Mouse (Mus musculus): ENCODE measurements around the gene Cnn3. TPM values are rescaled to one million over a fixed set of nuclear protein-coding genes. Genes with fewer than 3 reads are reported as not detected.
A peak's percentile ranks its signal among the peaks of the same experiment; 100 is the strongest.

Gene Cnn3
- total RNA-seq, 2 experiments from 2014 or later = 59.8 to 68.9 TPM

DNA sequence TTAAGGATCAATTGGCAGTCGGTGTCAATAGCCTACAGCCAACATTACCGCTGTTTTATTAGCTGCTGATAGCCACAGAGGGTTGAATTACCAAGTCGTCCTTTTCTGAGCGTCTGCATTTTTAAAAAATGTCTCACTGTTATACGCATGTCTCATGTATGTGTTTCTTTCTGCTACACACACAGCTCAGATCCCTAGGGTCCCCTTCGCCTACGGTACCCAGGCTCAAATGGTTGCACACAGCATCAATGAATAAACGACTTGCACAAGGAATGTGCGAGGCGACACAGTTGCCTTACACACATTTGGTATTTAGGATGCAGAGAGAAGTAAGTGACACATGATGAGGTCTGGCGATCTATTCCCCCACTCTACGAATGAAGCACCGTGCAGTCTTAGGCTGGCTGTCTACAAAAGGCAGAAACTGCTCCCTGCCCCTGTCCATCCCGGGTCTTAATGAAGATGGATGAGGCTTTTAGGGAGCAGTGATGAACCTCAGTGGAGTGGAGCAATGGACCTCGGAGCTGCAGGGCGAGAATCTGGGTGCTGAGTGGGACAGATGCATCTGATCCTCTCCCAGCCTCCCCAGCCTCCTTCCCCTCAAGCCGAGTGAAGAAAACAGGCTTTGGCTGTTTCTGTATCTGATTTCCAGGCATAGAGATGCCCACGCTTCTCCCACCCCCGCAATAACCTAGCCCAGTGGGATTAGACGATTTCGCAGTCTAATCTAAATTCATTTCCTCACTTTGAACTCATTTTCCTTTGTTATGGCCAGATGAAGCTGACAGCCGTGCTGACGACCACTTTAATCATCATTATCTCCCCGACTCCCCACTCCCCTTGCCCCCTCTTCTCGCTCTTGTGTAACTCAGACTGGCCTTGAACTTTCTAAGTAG lies 57.2 kb downstream of the Cnn3 start:
- peak; percentile 24 to 44 for DNase-seq (ENCODE audit: low spot score in 2 of 2)

DNA sequence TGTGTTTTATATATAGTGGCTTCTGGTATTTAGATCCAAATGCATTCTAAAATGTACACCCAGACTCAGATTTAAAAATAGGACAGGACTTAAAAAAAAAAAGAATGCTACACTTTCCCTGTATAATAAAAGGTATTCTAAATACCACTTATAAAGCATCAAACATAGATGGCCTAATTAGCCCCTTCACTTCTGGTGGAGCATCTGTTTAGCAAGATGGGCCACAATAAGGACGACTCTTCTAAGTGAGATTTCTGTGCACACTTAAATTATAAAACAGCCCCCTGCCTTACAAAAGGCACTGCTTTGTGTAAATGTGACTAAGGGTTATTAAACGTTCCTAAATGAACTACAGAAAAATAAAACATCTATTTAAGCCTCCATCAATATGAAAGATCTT lies 58.9 kb downstream of the Cnn3 start:
- no peak for DNase-seq (ENCODE audit: low spot score in 2 of 2)

DNA sequence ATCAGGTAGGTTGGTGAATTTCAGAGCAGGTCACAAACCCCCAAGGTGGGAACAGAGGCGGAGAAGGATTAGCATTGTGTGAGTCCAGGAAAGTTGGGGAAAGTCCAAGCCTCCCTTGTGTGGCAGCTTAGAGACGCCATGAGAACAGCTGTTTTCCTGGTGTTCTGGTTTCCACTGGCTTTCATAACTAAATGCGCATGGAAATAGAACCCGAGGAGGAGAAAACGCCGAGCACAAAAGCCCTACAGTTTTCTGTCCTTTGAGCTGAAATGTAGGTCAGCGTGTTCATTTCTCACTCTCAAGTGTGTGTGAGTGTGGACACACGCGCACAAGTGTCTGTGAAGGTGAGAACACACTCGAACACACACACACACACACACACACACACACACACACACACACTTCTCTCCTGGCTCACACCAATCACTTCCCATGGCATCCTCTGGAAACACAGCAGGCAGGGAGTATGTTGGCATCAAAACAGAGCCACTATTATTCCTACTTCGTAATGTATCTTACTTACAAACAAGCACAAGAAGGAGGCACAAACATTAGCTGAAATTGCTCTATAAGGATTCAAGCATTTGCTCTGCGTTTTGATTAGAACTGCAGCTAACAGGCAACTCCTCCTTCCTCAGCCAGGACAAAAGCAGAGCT lies 63.3 kb downstream of the Cnn3 start:
- DNase-seq (ENCODE audit: low spot score in 2 of 2) = peak; percentile 10 to 42

DNA sequence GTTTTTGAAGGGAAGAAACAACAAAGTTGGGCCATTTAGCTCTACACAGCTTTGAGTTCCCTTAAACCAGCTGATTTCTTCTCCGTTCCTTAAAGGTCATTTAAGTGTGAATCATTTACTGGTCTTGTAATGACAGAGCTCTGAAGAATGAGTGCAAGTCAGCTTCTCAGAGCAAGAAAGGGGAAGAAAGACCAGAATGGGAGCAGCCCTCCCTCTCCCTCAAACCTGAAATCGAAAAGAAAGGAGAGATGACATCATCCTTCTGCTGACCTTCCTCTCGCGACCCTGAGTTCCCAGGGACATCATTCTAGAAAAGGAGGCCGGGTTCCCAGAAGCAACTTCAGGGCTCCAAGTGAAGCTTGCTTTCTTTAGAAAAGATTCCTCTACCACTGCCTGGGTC lies 64.6 kb downstream of the Cnn3 start:
- DNase-seq (ENCODE audit: low spot score in 2 of 2) = no peak

DNA sequence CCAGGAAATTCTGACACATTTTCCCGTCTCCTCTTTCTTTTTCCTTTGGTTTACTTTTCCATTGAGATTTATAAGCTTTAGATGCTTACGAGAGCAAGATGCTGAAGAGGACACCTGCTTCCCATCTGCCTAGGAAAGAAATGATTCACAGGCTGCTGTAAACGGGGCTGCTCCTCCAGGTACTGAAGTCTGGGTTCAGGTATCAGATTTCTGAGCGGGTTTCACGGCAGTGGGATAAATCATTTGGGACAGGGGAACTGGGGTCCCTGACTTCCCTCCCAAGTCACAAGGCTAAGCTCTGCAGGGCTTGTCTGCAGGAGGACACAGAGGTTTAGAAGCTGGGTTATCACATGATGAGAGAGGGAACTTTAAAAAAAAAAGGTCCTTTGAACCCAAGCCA lies 65.7 kb downstream of the Cnn3 start:
- no peak for DNase-seq (ENCODE audit: low spot score in 2 of 2)

DNA sequence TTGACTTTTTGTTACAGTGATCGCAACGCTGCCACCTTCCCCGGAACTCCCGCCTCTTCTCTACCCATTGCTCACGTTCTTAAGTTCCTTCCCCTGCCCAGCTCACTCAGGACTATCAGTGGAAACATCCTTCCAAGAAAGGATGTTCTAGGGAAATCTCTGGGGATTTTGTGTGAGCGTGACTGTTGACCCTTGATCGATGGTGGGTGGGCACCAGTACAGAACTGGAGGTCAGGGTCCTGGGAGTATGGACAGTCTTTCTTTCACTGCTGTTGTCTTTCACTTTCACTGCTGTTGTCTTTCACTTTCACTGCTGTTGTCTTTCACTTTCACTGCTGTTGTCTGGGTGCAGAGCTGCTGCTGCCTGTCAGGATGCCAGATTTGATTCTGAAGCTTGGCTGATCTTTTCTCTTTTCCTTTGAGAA lies 67.7 kb downstream of the Cnn3 start:
- no peak for DNase-seq (ENCODE audit: low spot score in 2 of 2)

DNA sequence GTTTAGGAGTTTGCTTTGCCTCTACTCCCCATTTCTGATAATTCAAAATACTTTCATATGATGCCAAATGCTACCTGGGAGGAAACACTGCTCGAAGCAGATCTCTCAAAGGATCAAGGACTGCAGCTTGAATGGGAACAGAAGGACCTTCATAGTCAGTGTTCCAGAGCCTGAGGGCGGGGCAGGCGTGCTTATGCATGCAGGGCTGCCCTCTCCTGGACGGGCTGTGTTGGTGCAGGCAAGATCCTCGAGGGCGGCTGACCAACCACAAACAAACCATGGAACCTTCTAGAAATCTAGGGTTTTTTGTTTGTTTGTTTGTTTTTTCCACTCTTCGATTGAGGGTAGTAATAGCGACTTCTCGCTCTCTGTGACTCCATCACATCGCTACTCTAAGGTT lies 73.9 kb downstream of the Cnn3 start:
- DNase-seq (ENCODE audit: low spot score in 2 of 2) = peak; percentile 72 to 76

DNA sequence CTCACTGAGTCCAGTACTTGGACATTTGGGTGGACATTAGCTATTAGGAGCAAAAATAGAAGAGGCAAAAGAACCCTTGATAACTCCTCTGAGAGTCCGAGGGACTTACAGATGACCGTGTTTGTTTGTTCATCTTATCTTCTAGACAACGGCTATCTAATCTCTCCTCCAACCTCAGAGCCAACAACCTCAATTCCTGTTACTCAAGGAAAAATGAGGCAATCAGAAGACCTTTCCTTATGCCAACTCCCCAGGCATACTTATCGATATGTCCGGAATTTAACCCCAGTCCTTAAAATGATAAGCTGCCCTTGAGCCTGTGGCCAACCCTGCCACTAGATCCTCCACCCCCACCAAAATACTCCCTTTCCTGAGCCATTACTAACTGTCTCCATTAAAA lies 74.4 kb downstream of the Cnn3 start:
- DNase-seq (ENCODE audit: low spot score in 2 of 2) = no peak

DNA sequence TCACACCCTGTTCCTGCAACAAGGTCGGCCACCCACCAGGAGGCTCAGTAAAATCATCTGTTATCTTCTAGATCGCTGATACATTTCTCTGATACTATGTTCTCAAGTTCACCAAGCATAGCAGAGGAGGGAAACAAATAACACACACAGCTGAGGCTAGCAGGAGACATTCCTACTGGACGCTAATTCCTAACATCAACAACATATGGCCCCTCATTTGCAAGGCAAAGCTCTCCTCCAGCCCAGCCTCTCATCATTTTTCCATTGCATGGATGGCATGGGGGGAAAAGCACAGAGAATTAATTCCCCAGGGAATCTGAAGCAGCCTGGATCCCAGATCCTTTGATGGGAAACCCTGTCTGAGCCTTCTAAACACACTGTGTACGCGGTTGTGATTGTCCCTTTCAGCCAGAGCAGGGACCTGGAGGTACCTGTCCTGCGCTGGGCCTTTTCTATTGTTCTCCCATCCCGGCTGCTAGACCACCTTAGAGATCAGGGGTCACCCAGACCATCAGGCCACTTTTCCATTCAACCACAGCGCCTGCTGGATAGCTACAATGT lies 78.7 kb downstream of the Cnn3 start:
- no peak for DNase-seq (ENCODE audit: low spot score in 2 of 2)

DNA sequence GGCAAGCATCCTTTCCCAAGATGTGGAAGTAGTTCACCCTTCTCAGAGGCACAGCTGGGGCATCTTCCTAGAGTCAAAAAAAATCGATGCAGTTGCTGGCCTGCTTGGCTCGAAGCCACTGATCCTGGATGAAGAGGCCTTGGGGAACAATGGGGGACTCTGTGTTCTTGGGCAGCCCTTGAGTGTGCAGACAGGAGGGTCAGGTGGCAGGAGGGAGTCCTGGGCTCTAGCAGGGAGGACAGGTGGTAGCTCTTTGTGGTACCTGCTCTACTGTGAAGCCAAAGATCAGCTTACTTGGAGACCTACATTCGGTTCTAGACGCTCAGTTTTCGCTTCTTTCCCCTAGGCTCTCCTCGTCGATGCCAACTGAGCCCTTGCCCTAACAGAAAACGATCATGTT lies 79.9 kb downstream of the Cnn3 start:
- DNase-seq (ENCODE audit: low spot score in 2 of 2) = no peak

DNA sequence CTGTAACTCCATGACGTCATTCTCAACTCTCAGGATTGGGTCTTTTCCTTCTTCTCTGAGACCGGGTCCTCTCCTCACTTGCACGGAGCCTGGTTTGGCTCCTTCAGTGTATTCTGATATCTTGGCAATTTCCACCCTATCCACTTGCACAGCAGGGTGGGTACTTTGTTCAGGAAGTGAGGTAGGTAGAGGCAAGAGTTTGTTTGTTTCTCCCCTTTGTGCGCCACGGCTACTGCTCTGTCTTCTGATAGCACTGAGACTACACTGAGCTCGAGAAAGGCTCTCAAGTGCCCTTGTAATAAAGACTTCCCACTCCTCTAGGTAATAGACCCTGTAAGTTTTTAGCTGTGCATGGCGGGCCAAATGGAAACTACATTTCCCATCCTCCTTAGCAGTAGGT lies 80.5 kb downstream of the Cnn3 start:
- DNase-seq (ENCODE audit: low spot score in 2 of 2) = no peak

DNA sequence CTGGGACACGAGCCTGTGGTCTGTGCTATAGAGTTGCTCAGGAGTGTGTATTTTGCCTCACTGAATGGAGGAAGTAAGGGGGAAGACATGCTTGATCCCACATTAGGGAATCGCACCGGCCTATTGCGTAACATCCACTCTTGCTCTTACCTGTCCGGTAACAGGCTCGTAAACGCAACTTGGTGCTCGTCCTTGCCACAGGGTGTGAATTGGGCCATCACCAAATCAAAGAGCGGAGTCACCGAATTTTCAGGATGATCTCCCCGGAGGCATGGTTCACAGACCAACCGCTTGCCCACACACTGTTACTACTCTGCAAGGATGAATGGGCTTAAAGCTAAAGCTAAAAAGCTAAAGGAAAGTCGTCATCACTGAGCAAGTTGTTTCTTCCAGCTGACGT lies 81.4 kb downstream of the Cnn3 start:
- DNase-seq (ENCODE audit: low spot score in 2 of 2) = no peak

Other genes with a start within 250 kb of the Cnn3 start
- 10 to 100 TPM; 48.2 to 48.6 TPM for gene Tmem56, start 143.4 kb upstream of the Cnn3 start, total RNA-seq (2021)
- 10 to 100 TPM; 12.1 to 14.4 TPM for gene Alg14, start 134.7 kb upstream of the Cnn3 start, total RNA-seq (2021)
- gene Slc44a3, start 105.9 kb downstream of the Cnn3 start, total RNA-seq (2021) = not detected
- gene 4930432M17Rik, start 244.3 kb downstream of the Cnn3 start, total RNA-seq (2021) = not detected

Data from left cerebral cortex, adult 18-20 months (tissue).